Mouse (Mus musculus): ENCODE results near the gene Nol4l.

Gene Nol4l

GRCm38 (mm10) chr2:153445137-153446016 lies 84.4 kb downstream of the Nol4l start:
- DNase-seq (ENCODE audit: low spot score in 2 of 2): peak; percentile 27 to 31

- DNase-seq (ENCODE audit: low spot score in 2 of 2): peak; percentile 47 to 51
Observed at GRCm38 (mm10) chr2:153444254-153445136, 85.3 kb downstream of the Nol4l start.

- peak; percentile 34 to 40 for DNase-seq (ENCODE audit: low spot score in 2 of 2)
Observed at GRCm38 (mm10) chr2:153443434-153444240, 86.1 kb downstream of the Nol4l start.

GRCm38 (mm10) chr2:153442720-153443119 lies 87.1 kb downstream of the Nol4l start:
- DNase-seq (ENCODE audit: low spot score in 2 of 2): no peak

GRCm38 (mm10) chr2:153441228-153441627 lies 88.5 kb downstream of the Nol4l start:
- no peak for DNase-seq (ENCODE audit: low spot score in 2 of 2)

- DNase-seq (ENCODE audit: low spot score in 2 of 2): no peak
Observed at GRCm38 (mm10) chr2:153440755-153441154, 89.0 kb downstream of the Nol4l start.

GRCm38 (mm10) chr2:153437306-153437659 lies 92.5 kb downstream of the Nol4l start:
- DNase-seq (ENCODE audit: low spot score in 2 of 2): no peak

- no peak for DNase-seq (ENCODE audit: low spot score in 2 of 2)
Observed at GRCm38 (mm10) chr2:153436641-153437305, 93.0 kb downstream of the Nol4l start.

GRCm38 (mm10) chr2:153434880-153435831 lies 94.6 kb downstream of the Nol4l start:
- DNase-seq (ENCODE audit: low spot score in 2 of 2): no peak

- no peak for DNase-seq (ENCODE audit: low spot score in 2 of 2)
Observed at GRCm38 (mm10) chr2:153433859-153434258, 95.9 kb downstream of the Nol4l start.

- no peak for DNase-seq (ENCODE audit: low spot score in 2 of 2)
Observed at GRCm38 (mm10) chr2:153432492-153432891, 97.3 kb downstream of the Nol4l start.

- DNase-seq (ENCODE audit: low spot score in 2 of 2): no peak
Observed at GRCm38 (mm10) chr2:153430571-153430970, 99.2 kb downstream of the Nol4l start.

GRCm38 (mm10) chr2:153428485-153428884 lies 101.3 kb downstream of the Nol4l start:
- no peak for DNase-seq (ENCODE audit: low spot score in 2 of 2)

GRCm38 (mm10) chr2:153426931-153427330 lies 102.8 kb downstream of the Nol4l start:
- no peak for DNase-seq (ENCODE audit: low spot score in 2 of 2)

- DNase-seq (ENCODE audit: low spot score in 2 of 2): peak in 1 of 2 experiments; percentile 28
Observed at GRCm38 (mm10) chr2:153425998-153426670, 103.6 kb downstream of the Nol4l start.

GRCm38 (mm10) chr2:153425124-153425844 lies 104.5 kb downstream of the Nol4l start:
- DNase-seq (ENCODE audit: low spot score in 2 of 2): no peak

- no peak for DNase-seq (ENCODE audit: low spot score in 2 of 2)
Observed at GRCm38 (mm10) chr2:153424557-153424956, 105.2 kb downstream of the Nol4l start.

- DNase-seq (ENCODE audit: low spot score in 2 of 2): peak in 1 of 2 experiments; percentile 26
Observed at GRCm38 (mm10) chr2:153423113-153423512, 106.7 kb downstream of the Nol4l start.

GRCm38 (mm10) chr2:153422051-153422450 lies 107.7 kb downstream of the Nol4l start:
- no peak for DNase-seq (ENCODE audit: low spot score in 2 of 2)
